Mouse (Mus musculus): Measurements from ENCODE around the gene Cers6.
A peak's percentile ranks its signal among the peaks of the same experiment; 100 is the strongest.

Gene Cers6

DNA sequence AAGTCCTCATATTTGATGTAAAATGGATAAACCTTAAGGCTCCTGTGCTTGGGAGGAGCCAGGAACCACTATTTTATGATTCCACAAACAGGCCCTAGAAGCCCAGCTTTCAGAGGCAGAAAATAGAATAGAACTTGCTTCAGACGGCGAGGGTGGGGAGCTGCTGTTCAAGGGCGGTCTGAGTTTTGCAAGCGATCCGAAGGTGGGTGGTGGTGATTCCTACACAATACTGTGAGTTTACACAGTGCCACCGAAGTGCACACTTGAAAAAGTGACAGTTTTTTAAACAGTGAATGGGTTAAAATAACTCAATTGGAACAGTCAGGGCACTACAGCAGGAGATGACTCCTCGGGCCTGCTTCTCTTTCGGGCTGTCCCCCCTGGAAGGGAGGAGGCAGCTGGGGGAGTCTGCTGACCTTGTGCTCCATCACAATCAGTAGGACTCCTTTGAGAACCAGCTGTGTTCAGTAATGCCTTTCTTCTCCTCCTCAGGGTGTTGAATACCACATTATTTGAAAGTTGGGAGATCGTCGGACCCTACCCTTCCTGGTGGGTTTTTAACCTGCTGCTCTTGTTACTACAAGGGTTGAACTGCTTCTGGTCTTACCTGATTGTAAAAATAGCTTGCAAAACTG, 243.4 kb downstream of the Cers6 start:
- TF ChIP-seq GATA4 (IDR thresholded peaks at IDR 0.05; ENCODE audit: insufficient replicate concordance, low read length): no peak

- no peak for TF ChIP-seq GATA4 (IDR thresholded peaks at IDR 0.05; ENCODE audit: insufficient replicate concordance, low read length)
Observed at GRCm38 (mm10) chr2:69109246-69109645, 248.0 kb downstream of the Cers6 start.

GRCm38 (mm10) chr2:69109710-69110109, 248.5 kb downstream of the Cers6 start:
- no peak for TF ChIP-seq GATA4 (IDR thresholded peaks at IDR 0.05; ENCODE audit: insufficient replicate concordance, low read length)

DNA sequence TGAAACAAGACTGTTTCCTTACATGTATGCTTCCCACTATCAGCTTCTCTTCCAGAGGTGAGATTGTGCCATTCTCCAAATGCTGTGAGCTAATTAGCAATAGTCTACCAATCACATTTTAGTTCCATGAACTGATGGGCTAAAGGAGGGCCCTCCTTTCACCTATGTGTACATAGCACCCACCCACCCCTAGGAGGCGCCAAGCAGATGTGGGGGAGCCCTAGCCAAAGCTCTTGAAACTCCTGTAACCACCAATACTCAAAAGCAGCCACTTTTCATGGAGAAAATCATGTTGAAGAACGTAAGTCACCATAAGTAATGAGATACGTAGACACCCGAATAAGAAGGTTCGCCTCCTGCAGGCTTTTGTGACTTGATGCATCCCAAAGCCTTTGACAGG, 251.4 kb downstream of the Cers6 start:
- TF ChIP-seq GATA4 (IDR thresholded peaks at IDR 0.05; ENCODE audit: insufficient replicate concordance, low read length): no peak

DNA sequence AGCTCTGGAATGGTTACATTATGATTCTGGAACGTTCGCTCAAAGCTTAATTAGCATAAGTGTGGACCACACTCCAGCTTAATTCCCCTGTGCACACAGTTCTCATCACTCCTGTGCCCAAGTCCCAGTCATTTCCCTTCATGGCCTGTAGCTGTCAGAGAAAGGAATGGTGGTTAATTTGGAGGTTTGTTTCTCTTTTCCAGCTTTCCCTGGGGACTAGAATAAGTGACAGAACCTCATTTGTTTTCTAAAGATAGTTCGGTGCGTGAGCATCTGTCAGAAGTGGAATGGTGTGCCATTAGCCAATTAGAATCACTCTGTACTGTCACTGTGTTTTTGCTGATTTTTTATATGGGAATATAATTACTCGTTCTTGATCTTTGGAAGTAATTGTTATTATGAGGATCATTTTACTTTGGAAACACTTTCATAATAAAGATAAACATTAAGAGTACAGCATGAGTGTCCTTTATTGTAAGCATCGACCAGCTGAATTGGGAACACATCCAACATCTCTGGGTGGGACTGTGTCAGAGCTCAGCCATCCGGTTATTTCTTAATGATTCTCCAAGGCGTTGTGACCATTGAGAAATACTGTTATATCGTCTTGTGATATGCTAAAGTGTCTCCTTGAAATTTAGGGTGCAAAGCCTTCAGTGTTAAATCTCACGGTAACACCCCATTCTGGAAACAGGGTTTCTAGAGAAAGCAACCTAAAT, 252.7 kb downstream of the Cers6 start:
- no peak for TF ChIP-seq GATA4 (IDR thresholded peaks at IDR 0.05; ENCODE audit: insufficient replicate concordance, low read length)

DNA sequence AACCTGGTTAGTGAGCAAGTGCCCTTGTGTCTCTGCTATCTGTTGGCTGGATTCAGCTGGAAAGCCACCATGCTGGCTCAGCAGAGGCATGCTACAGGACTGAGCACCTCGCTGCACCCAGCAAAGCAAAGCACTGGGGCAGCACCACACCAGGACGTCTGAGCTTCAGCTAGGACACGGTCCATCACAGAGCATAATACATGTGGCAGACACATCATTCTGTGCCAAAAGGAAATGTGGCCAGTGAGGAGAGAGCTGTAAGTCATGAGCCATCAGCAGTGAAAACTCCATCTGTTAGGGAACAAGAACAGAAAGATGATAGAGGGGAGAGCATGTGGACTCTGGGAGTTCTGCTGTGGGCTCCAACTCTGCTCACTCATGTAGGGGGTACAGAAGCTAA, 254.7 kb downstream of the Cers6 start:
- TF ChIP-seq GATA4 (IDR thresholded peaks at IDR 0.05; ENCODE audit: insufficient replicate concordance, low read length): no peak

GRCm38 (mm10) chr2:69116767-69117166, 255.5 kb downstream of the Cers6 start:
- peak; percentile 31; the same call in 1 of the 2 replicates for TF ChIP-seq GATA4 (IDR thresholded peaks at IDR 0.05; ENCODE audit: insufficient replicate concordance, low read length)

DNA sequence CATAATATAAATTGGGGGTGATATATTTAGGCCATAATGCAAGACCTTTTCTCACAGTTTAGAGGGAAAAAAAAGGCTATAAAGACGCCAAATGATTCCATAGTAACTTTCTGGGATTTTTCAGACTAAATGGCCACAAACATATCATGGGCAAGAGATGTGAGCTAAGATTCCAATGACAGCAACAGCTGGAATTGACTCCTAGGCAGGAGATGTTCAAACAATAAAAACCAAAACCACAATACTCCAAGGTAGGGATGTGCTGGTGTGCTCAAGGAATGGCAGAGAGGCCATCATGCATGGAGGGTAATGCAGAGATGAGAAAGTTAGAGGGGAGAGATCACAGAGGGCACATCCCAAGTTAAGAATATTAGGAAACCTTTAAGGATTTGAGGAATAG, 257.8 kb downstream of the Cers6 start:
- TF ChIP-seq GATA4 (IDR thresholded peaks at IDR 0.05; ENCODE audit: insufficient replicate concordance, low read length): no peak

DNA sequence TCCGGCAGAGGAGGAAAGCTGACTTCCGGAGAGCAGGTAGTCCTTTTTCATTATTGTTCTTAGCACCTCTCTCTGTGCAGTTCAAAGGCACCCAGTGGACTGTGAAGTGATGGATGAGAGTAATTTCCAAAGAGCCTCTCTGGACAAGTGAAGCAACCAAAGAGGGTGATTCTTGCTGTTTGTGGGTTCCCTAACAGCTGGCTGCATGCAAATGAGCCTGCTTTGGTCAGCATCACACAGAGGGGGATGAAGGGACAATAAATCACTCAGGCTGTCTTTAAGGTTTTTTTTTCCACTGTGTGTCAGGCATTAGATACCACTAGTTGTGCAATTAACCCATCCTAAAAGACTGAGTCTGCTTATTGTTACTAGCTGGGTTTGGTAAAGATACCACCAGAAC, 258.5 kb downstream of the Cers6 start:
- TF ChIP-seq GATA4 (IDR thresholded peaks at IDR 0.05; ENCODE audit: insufficient replicate concordance, low read length): no peak

- no peak for TF ChIP-seq GATA4 (IDR thresholded peaks at IDR 0.05; ENCODE audit: insufficient replicate concordance, low read length)
Observed at GRCm38 (mm10) chr2:69121681-69122080, 260.4 kb downstream of the Cers6 start.

- no peak for TF ChIP-seq GATA4 (IDR thresholded peaks at IDR 0.05; ENCODE audit: insufficient replicate concordance, low read length)
Observed at GRCm38 (mm10) chr2:69125425-69125824, 264.2 kb downstream of the Cers6 start.

DNA sequence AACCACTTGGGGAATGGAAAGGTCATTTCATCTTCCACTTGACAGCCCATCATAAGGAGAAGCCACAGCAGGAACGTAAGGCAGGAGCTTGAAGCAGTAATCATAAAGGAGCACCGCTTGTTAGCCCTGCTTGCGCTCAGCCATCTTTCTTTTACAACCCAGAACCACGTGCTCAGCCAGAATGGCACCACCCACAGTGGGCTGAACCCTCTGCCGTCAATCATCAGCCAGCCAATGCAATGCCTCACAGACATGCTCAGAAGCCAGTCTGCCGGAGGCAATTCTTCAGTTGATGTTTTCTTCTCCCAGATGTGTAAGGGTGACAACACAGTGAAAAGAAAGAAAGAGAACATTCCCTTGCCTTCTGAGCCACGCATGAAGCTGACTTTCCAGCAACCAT, 267.1 kb downstream of the Cers6 start:
- no peak for TF ChIP-seq GATA4 (IDR thresholded peaks at IDR 0.05; ENCODE audit: insufficient replicate concordance, low read length)

- TF ChIP-seq GATA4 (IDR thresholded peaks at IDR 0.05; ENCODE audit: insufficient replicate concordance, low read length): no peak
Observed at GRCm38 (mm10) chr2:69128921-69129395, 267.7 kb downstream of the Cers6 start.

- TF ChIP-seq GATA4 (IDR thresholded peaks at IDR 0.05; ENCODE audit: insufficient replicate concordance, low read length): peak; percentile 80; the same call in 1 of the 2 replicates
Observed at GRCm38 (mm10) chr2:69129425-69130210, 268.4 kb downstream of the Cers6 start.

DNA sequence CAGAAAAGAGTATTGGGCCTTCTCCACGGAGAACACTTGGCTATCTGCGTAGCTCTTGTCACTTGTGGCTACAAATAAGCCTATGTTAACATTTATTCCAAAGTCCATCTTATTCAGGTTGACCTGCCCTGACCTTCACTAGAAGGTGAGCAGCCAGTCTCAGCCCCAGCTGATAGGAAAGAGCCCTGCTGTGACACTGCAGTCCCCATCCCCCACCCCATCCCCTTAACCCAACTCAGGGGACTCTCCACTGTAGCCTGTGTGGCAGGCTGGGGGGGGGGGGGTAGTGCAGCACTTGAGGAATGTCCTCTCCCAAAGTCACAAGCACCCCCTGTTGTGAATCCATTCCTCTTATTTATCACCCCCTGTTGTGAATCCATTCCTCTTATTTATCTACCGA, 270.8 kb downstream of the Cers6 start:
- no peak for TF ChIP-seq GATA4 (IDR thresholded peaks at IDR 0.05; ENCODE audit: insufficient replicate concordance, low read length)

Measured in liver, adult (tissue).